Mouse (Mus musculus): ENCODE measurements around the gene Tmed2. TPM values are rescaled to one million over a fixed set of nuclear protein-coding genes. Genes with fewer than 3 reads are reported as not detected.

Tmed2 gene
- polyA plus RNA-seq, 1 experiment from 2014 or later = 572 TPM

DNA sequence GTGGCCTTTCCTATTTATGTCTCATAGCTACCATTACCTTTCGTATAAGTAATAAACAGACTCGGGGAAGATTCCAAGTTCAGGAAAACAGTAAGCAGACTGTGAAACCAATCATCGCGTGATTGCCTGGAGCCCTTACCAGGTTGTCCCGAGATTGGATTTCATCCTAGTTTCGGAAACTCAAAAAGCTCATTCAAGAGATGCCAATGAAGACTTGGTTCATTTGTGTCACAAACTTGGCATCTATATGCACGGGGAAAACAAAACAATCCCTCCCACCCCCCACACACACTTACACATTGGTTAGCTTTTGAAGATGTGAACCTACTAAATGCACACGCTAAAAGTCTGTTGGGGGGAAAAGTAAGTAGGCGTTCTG is 11.6 kb downstream of the Tmed2 start:
- peak overlapping the region; percentile 93 for H3K4me3 ChIP-seq (ENCODE audit: low read depth, low read length)
- no peak for DNase-seq (ENCODE audit: low spot score)

DNA sequence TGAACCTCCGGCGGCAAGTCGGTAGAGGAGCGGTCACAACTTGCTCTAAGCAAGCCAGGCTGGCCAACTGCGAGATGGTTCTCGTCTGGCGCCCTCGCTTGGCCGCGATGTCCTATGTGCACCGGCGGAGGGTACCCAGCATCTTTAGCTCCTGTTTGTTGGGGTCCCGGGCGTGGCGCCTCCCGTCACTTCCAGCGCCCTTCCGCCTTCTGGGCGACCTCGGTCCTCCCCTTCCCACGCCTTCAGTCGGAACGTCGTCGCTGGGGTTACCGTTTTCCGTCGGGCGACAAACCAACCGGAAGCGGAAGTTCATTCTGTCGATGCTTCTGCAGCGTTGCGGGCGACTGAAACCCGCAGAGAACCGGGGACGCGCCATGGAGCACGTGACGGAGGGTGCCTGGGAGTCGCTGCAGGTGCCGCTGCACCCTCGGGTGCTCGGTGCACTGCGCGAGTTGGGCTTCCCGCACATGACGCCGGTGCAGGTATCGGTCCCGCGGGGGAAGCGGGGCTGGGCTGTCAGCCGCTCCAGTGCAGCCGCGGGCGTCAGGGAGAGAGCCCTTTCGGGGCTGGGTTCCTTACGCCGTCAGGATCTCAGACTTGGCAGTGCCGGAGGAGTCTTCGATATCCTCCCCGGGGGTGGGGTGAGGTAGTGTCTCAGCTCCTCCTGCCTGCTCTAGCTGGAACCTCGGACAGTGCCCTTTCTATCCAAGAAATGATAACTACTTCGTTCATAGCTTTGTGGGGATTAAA is 12.2 kb downstream of the Tmed2 start, which contains the start of gene Ddx55:
TSS of gene Ddx55 (plus strand) at position 307 of the 750 bp plus-strand sequence.
- 0 out of 2 replicates have a peak, but pooled peaks cover 7% of the 10 kb centered on the region for H3K36me3 ChIP-seq (ENCODE audit: control insufficient read depth, insufficient read depth, low read length)
- peak within 1 kb of the TSS; percentile 88 for H3K4me2 ChIP-seq (replicated peaks; ENCODE audit: low read depth)
- no peaks in the 10 kb centered on the region for H3K9me3 ChIP-seq (ENCODE audit: control insufficient read depth, low read length)
- no peaks in the 10 kb centered on the region for H3K4me1 ChIP-seq (replicated peaks; ENCODE audit: control insufficient read depth, insufficient read depth)
- under 1% methylated on average over 55 of the region's 66 CpGs for WGBS
- peak within 1 kb of the TSS; percentile 89 for H3K27ac ChIP-seq (replicated peaks)
- peak; percentile 87 for ATAC-seq (ENCODE audit: low FRiP score, low TSS enrichment)
- H3K27me3 ChIP-seq (ENCODE audit: control insufficient read depth, insufficient read depth, low read length) = no peaks in the 10 kb centered on the region
- H3K9ac ChIP-seq (ENCODE audit: low read length) = peak within 1 kb of the TSS; percentile 71
- DNase-seq (ENCODE audit: low spot score) = peak; percentile 92
- peak within 1 kb of the TSS; percentile 93 for H3K4me3 ChIP-seq (ENCODE audit: low read depth, low read length)
- TF ChIP-seq EP300 (optimal IDR thresholded peaks at IDR 0.05) (no peak), CTCF (IDR thresholded peaks at IDR 0.05; ENCODE audit: low read depth) (peak; percentile 57)

More for the DNA sequence above, 11.6 kb downstream of the Tmed2 start:
- TF ChIP-seq CTCF (IDR thresholded peaks at IDR 0.05; ENCODE audit: low read depth) = no peak
- TF ChIP-seq EP300 (optimal IDR thresholded peaks at IDR 0.05) = no peak
- Histone ChIP-seq H3K27ac (replicated peaks) (peak overlapping the region; percentile 89), H3K9ac (ENCODE audit: low read length) (peak overlapping the region; percentile 71), H3K9me3 (ENCODE audit: control insufficient read depth, low read length) (no peaks in the 10 kb centered on the region), H3K27me3 (ENCODE audit: control insufficient read depth, insufficient read depth, low read length) (no peaks in the 10 kb centered on the region), H3K4me2 (replicated peaks; ENCODE audit: low read depth) (peak overlapping the region; percentile 88), H3K4me1 (replicated peaks; ENCODE audit: control insufficient read depth, insufficient read depth) (no peaks in the 10 kb centered on the region), H3K36me3 (ENCODE audit: control insufficient read depth, insufficient read depth, low read length) (0 out of 2 replicates have a peak, but pooled peaks cover 7% of the 10 kb centered on the region)
- ATAC-seq (ENCODE audit: low FRiP score, low TSS enrichment) = no peak
- 6% methylated on average over 9 of the region's 9 CpGs for WGBS

DNA sequence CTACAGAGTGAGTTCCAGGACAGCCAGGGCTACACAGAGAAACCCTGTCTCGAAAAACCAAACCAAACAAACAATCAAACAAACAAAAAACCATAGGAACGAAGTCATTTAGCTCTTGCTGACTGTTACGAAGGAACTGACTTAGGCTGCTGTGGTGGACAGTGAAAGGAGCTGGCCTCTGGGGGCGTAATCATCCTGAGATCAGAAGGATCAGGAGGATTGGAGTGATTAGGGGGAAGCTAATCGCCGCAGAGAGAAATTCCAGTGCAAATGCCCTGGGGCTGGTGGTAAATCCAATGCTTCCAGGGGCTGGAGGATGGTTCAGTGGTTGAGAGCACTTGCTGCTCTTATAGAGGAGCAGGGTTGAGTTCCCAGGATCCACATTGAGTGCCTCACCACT is 13.1 kb downstream of the Tmed2 start:
- TF ChIP-seq CTCF (IDR thresholded peaks at IDR 0.05; ENCODE audit: low read depth) = no peak
- no peak for TF ChIP-seq EP300 (optimal IDR thresholded peaks at IDR 0.05)
- Histone ChIP-seq H3K9me3 (ENCODE audit: control insufficient read depth, low read length) (no peaks in the 10 kb centered on the region), H3K4me3 (ENCODE audit: low read depth, low read length) (peak overlapping the region; percentile 93; the same call in 1 of the 2 replicates), H3K27ac (replicated peaks) (no peak overlapping the region), H3K36me3 (ENCODE audit: control insufficient read depth, insufficient read depth, low read length) (0 out of 2 replicates have a peak, but pooled peaks cover 3% of the 10 kb centered on the region), H3K9ac (ENCODE audit: low read length) (no peak overlapping the region), H3K27me3 (ENCODE audit: control insufficient read depth, insufficient read depth, low read length) (no peaks in the 10 kb centered on the region), H3K4me1 (replicated peaks; ENCODE audit: control insufficient read depth, insufficient read depth) (no peaks in the 10 kb centered on the region), H3K4me2 (replicated peaks; ENCODE audit: low read depth) (peak overlapping the region; percentile 88)
- DNase-seq (ENCODE audit: low spot score) (no peak), ATAC-seq (ENCODE audit: low FRiP score, low TSS enrichment) (no peak)
- WGBS = 73% methylated on average over 6 of the region's 6 CpGs

DNA sequence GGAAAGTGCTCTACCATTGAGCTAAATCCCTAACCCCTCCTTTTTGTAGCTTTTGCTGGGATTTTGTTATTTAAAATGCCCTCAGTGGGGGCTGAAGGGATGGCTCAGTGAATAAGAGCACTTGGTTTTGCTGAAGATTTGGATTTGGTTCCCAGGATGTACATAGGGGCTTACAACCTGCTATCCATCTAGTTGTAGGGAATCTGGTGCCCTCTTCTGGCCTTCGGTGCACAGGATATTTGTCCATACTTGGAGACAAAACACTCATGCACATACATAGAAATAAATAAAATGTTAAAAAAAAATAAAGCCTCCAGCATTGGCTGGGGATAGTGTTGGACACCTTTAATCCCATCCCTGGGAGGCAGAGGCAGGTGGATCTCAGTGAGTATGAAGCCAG is 14.7 kb downstream of the Tmed2 start:
- 84% methylated on average over 1 of the region's 1 CpGs for WGBS
- no peak for ATAC-seq (ENCODE audit: low FRiP score, low TSS enrichment)
- no peak for DNase-seq (ENCODE audit: low spot score)
- TF ChIP-seq CTCF (IDR thresholded peaks at IDR 0.05; ENCODE audit: low read depth) = peak; percentile 66
- no peak for TF ChIP-seq EP300 (optimal IDR thresholded peaks at IDR 0.05)
- H3K9ac ChIP-seq (ENCODE audit: low read length) = no peak overlapping the region
- H3K4me1 ChIP-seq (replicated peaks; ENCODE audit: control insufficient read depth, insufficient read depth) = no peaks in the 10 kb centered on the region
- H3K27me3 ChIP-seq (ENCODE audit: control insufficient read depth, insufficient read depth, low read length) = no peaks in the 10 kb centered on the region
- H3K9me3 ChIP-seq (ENCODE audit: control insufficient read depth, low read length) = no peaks in the 10 kb centered on the region
- H3K27ac ChIP-seq (replicated peaks) = no peak overlapping the region
- no peak overlapping the region for H3K4me3 ChIP-seq (ENCODE audit: low read depth, low read length)
- no peak overlapping the region for H3K4me2 ChIP-seq (replicated peaks; ENCODE audit: low read depth)
- 0 out of 2 replicates have a peak, but pooled peaks cover 2% of the 10 kb centered on the region for H3K36me3 ChIP-seq (ENCODE audit: control insufficient read depth, insufficient read depth, low read length)

DNA sequence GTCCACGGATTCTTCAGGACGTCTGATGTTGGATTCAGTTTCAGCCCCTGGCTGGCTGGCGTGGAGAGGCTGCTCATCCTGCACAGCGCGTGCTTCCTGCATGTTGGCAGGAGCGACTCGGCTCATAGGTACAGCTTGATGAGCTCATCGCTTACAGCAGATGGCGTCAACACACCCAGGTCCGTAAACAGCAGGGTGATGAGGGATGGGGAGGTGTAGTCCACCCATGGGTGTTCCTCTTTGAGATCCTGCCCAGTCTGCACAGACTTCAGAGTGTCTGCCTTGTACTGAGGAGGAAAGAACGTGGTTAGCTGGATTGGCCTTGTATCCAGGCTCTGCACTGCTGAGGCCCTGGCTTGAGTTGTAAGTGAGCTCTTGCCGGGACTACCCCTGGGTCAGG is 30.6 kb downstream of the Tmed2 start:
- H3K9ac ChIP-seq (ENCODE audit: low read length) = no peak overlapping the region
- TF ChIP-seq EP300 (optimal IDR thresholded peaks at IDR 0.05) = no peak
- no peak for TF ChIP-seq CTCF (IDR thresholded peaks at IDR 0.05; ENCODE audit: low read depth)
- H3K36me3 ChIP-seq (ENCODE audit: control insufficient read depth, insufficient read depth, low read length) = peaks cover 43% of the 10 kb centered on the region
- H3K4me3 ChIP-seq (ENCODE audit: low read depth, low read length) = no peak overlapping the region
- no peaks in the 10 kb centered on the region for H3K27me3 ChIP-seq (ENCODE audit: control insufficient read depth, insufficient read depth, low read length)
- H3K27ac ChIP-seq (replicated peaks) = no peak overlapping the region
- no peak overlapping the region for H3K4me2 ChIP-seq (replicated peaks; ENCODE audit: low read depth)
- WGBS = 88% methylated on average over 12 of the region's 12 CpGs
- no peak for ATAC-seq (ENCODE audit: low FRiP score, low TSS enrichment)
- no peak for DNase-seq (ENCODE audit: low spot score)
- H3K9me3 ChIP-seq (ENCODE audit: control insufficient read depth, low read length) = no peaks in the 10 kb centered on the region
- H3K4me1 ChIP-seq (replicated peaks; ENCODE audit: control insufficient read depth, insufficient read depth) = no peaks in the 10 kb centered on the region

DNA sequence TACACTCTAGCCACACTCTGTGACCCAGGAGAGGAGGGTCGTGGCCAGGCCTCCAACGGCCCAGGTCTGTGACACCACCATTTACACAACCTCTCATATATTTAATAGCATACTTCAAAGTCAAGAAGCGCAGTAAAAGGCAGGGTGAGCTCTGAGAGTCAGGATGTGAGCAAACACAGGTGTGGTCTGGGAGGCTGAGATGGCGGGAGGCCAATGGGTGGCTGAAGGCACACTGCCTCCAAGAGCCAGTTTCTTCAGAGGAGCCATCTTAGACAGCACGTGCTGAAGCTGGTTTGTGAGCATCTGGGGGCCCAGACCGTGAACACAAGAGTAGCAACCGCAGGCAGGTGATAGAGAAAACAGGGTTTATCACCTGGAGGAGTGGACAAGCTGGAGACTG is 35.0 kb downstream of the Tmed2 start:
- TF ChIP-seq EP300 (optimal IDR thresholded peaks at IDR 0.05) = no peak
- no peak for TF ChIP-seq CTCF (IDR thresholded peaks at IDR 0.05; ENCODE audit: low read depth)
- H3K4me1 ChIP-seq (replicated peaks; ENCODE audit: control insufficient read depth, insufficient read depth) = peaks cover 7% of the 10 kb centered on the region; the same call in 1 of the 2 replicates
- H3K9me3 ChIP-seq (ENCODE audit: control insufficient read depth, low read length) = no peaks in the 10 kb centered on the region
- H3K4me2 ChIP-seq (replicated peaks; ENCODE audit: low read depth) = no peak overlapping the region
- no peaks in the 10 kb centered on the region for H3K27me3 ChIP-seq (ENCODE audit: control insufficient read depth, insufficient read depth, low read length)
- DNase-seq (ENCODE audit: low spot score) (peak; percentile 69), ATAC-seq (ENCODE audit: low FRiP score, low TSS enrichment) (peak; percentile 63)
- H3K9ac ChIP-seq (ENCODE audit: low read length) = no peak overlapping the region
- peak overlapping the region; percentile 30; the same call in 1 of the 2 replicates for H3K27ac ChIP-seq (replicated peaks)
- peaks cover 35% of the 10 kb centered on the region for H3K36me3 ChIP-seq (ENCODE audit: control insufficient read depth, insufficient read depth, low read length)
- 66% methylated on average over 7 of the region's 7 CpGs for WGBS
- H3K4me3 ChIP-seq (ENCODE audit: low read depth, low read length) = no peak overlapping the region

Measured in stomach, postnatal 0 days (tissue).